Mouse (Mus musculus) MEL (cell line): ENCODE measurements around the gene Ncoa6. TPM values are rescaled to one million over a fixed set of nuclear protein-coding genes. Genes with fewer than 3 reads are reported as not detected.

ENCODE experiments used
- DNase-seq: peaks from one replicate; pipeline ENCODE4 v3.0.0; 2011; ENCODE audit warnings: low read depth, low spot score
- H3K27ac ChIP-seq: 2 replicates; pipeline ENCODE4 v1.5.1; 2012; ENCODE audit warnings: low read depth, mild to moderate bottlenecking, control low read depth, low read length, moderate library complexity; ENCODE audit not compliant: control insufficient read depth
- H3K27me3 ChIP-seq, 2 experiments: fragments of 150-350 bp in 1 of 2; sonication (generic) in 1 of 2; 2 replicates each; pipeline ENCODE4 v1.6.1; 2012; ENCODE audit warnings: low read length in 2 of 2, mild to moderate bottlenecking in 2 of 2, improper control_type of control experiment in 1 of 2, moderate library complexity in 1 of 2; ENCODE audit not compliant: insufficient read depth in 2 of 2, control insufficient read depth in 1 of 2
- H3K36me3 ChIP-seq, 2 experiments: 2 replicates each; pipeline ENCODE4 v1.6.1; 2012 to 2014; ENCODE audit warnings: low read length in 2 of 2, improper control_type of control experiment in 1 of 2, inconsistent platforms in 1 of 2, mild to moderate bottlenecking in 1 of 2; ENCODE audit not compliant: insufficient read depth in 2 of 2, control insufficient read depth in 1 of 2
- H3K4me1 ChIP-seq, 2 experiments: fragments of 150-350 bp in 1 of 2; sonication (generic) in 1 of 2; 2 replicates each; pipeline ENCODE4 v1.6.1; 2012; ENCODE audit warnings: low read length in 2 of 2, improper control_type of control experiment in 1 of 2, mild to moderate bottlenecking in 1 of 2; ENCODE audit not compliant: insufficient read depth in 2 of 2, control insufficient read depth in 1 of 2
- H3K4me3 ChIP-seq, 2 experiments: fragments of 150-350 bp in 1 of 2; sonication (generic) in 1 of 2; 2 replicates each; pipeline ENCODE4 v1.5.1; 2012; ENCODE audit warnings: low read depth in 2 of 2, low read length in 2 of 2, mild to moderate bottlenecking in 2 of 2, moderate library complexity in 2 of 2, control low read depth in 1 of 2, improper control_type of control experiment in 1 of 2; ENCODE audit not compliant: control insufficient read depth in 1 of 2, insufficient read depth in 1 of 2
- H3K79me2 ChIP-seq: 2 replicates; pipeline ENCODE4 v1.6.1; 2012; ENCODE audit warnings: mild to moderate bottlenecking, low read length, moderate library complexity; ENCODE audit not compliant: control insufficient read depth, poor library complexity, insufficient read depth
- H3K9ac ChIP-seq: 2 replicates; pipeline ENCODE4 v1.6.1; 2012; ENCODE audit warnings: low read depth, mild to moderate bottlenecking, control low read depth, low read length, moderate library complexity; ENCODE audit not compliant: control insufficient read depth, poor library complexity, severe bottlenecking
- H3K9me3 ChIP-seq: fragments of 150-350 bp; sonication (generic); replicated peaks from 2 replicates; pipeline ENCODE4 v1.6.1; 2012; ENCODE audit warnings: mild to moderate bottlenecking, low read length, improper control_type of control experiment, moderate library complexity; ENCODE audit not compliant: insufficient read depth
- CHD1 ChIP-seq: IDR thresholded peaks from 2 replicates; pipeline ENCODE4 v1.6.1; 2012; ENCODE audit warnings: low read depth, mild to moderate bottlenecking, inconsistent platforms, low read length, improper control_type of control experiment
- CHD2 ChIP-seq: IDR thresholded peaks from 2 replicates; pipeline ENCODE4 v1.6.1; 2011; ENCODE audit warnings: low read length, improper control_type of control experiment
- CTCF ChIP-seq, 3 experiments: IDR thresholded peaks in 2 of 3; conservative IDR thresholded peaks in 1 of 3; 2 replicates each; pipeline ENCODE4 v1.5.1; 2011 to 2012; ENCODE audit warnings: low read length in 3 of 3, low read depth in 2 of 3, mild to moderate bottlenecking in 2 of 3, improper control_type of control experiment in 1 of 3, inconsistent platforms in 1 of 3, mixed read lengths in 1 of 3, moderate library complexity in 1 of 3; ENCODE audit not compliant: control insufficient read depth in 1 of 3, insufficient read depth in 1 of 3, poor library complexity in 1 of 3, severe bottlenecking in 1 of 3
- EP300 ChIP-seq, 2 experiments: IDR thresholded peaks; 2 replicates each; pipeline ENCODE4 v1.6.1; 2011; ENCODE audit warnings: improper control_type of control experiment in 2 of 2, low read length in 2 of 2, low read depth in 1 of 2, mild to moderate bottlenecking in 1 of 2
- ETS1 ChIP-seq: IDR thresholded peaks from 2 replicates; pipeline ENCODE4 v1.6.1; 2012; ENCODE audit warnings: low read depth, mild to moderate bottlenecking, inconsistent platforms, low read length, improper control_type of control experiment, moderate library complexity
- HCFC1 ChIP-seq: IDR thresholded peaks from 2 replicates; pipeline ENCODE4 v1.6.1; 2012; ENCODE audit warnings: low read depth, mild to moderate bottlenecking, inconsistent platforms, low read length, improper control_type of control experiment, moderate library complexity
- KAT2A ChIP-seq: conservative IDR thresholded peaks from 2 replicates; pipeline ENCODE4 v1.6.1; 2012; ENCODE audit warnings: low read depth, low read length, improper control_type of control experiment, inconsistent platforms
- MAX ChIP-seq: IDR thresholded peaks from 2 replicates; pipeline ENCODE4 v1.6.1; 2011; ENCODE audit warnings: low read length, improper control_type of control experiment
- MEF2A ChIP-seq: IDR thresholded peaks from 2 replicates; pipeline ENCODE4 v1.6.1; 2014; ENCODE audit warnings: low read depth, mild to moderate bottlenecking, inconsistent platforms, low read length, improper control_type of control experiment; ENCODE audit not compliant: poor library complexity, insufficient replicate concordance, severe bottlenecking; ENCODE audit errors: extremely low read depth
- MXI1 ChIP-seq: IDR thresholded peaks from 2 replicates; pipeline ENCODE4 v1.6.1; 2011; ENCODE audit warnings: mild to moderate bottlenecking, low read depth, low read length, improper control_type of control experiment
- MYC ChIP-seq: IDR thresholded peaks from 2 replicates; pipeline ENCODE4 v1.6.1; 2011; ENCODE audit warnings: low read depth, mild to moderate bottlenecking, low read length, improper control_type of control experiment, moderate library complexity
- POLR2AphosphoS2 ChIP-seq: IDR thresholded peaks from 2 replicates; pipeline ENCODE4 v1.6.1; 2011; ENCODE audit warnings: low read length, improper control_type of control experiment
- POLR2AphosphoS5 ChIP-seq: IDR thresholded peaks from 2 replicates; pipeline ENCODE4 v1.6.1; 2012; ENCODE audit warnings: low read depth, borderline replicate concordance, mild to moderate bottlenecking, inconsistent platforms, low read length, moderate library complexity, mixed read lengths
- TAL1 ChIP-seq: IDR thresholded peaks from 2 replicates; pipeline ENCODE4 v1.6.1; 2012; ENCODE audit warnings: mild to moderate bottlenecking, inconsistent platforms, low read length, moderate library complexity, mixed read lengths
- TBP ChIP-seq: IDR thresholded peaks from 2 replicates; pipeline ENCODE4 v1.8.0; 2011; ENCODE audit warnings: low read depth, low read length, improper control_type of control experiment
- TCF12 ChIP-seq: IDR thresholded peaks from 2 replicates; pipeline ENCODE4 v1.6.1; 2014; ENCODE audit warnings: low read depth, mild to moderate bottlenecking, inconsistent platforms, low read length, improper control_type of control experiment, moderate library complexity
- UBTF ChIP-seq: IDR thresholded peaks from 2 replicates; pipeline ENCODE4 v1.6.1; 2012; ENCODE audit warnings: low read depth, mild to moderate bottlenecking, inconsistent platforms, low read length, improper control_type of control experiment, moderate library complexity, borderline replicate concordance; ENCODE audit not compliant: insufficient read depth
- ZC3H11A ChIP-seq: IDR thresholded peaks from 2 replicates; pipeline ENCODE4 v1.6.1; 2012; ENCODE audit warnings: low read depth, mild to moderate bottlenecking, inconsistent platforms, low read length, improper control_type of control experiment
- ZKSCAN1 ChIP-seq: IDR thresholded peaks from 2 replicates; pipeline ENCODE4 v1.6.1; 2012; ENCODE audit warnings: low read depth, mild to moderate bottlenecking, inconsistent platforms, low read length, improper control_type of control experiment, moderate library complexity
- polyA plus RNA-seq, 2 experiments: library from polyadenylated mRNA; stranded (reverse) in 1 of 2; unstranded in 1 of 2; fragments of >175 nt in 1 of 2; fragments of >200 nt in 1 of 2; gene quantifications; 2 replicates each; pipeline versions ENCODE4 v1.2.1 to v1.2.4; 2012; ENCODE audit warnings: low replicate concordance in 2 of 2, low read depth in 1 of 2; ENCODE audit not compliant: insufficient read length in 2 of 2, insufficient read depth in 1 of 2, missing spikeins in 1 of 2
- total RNA-seq: library from RNA; depleted of rRNA; stranded (reverse); fragments of 300-350 nt; gene quantifications from 2 replicates; pipeline ENCODE4 v1.2.3, GENCODE M21; 2012

The Ncoa6 gene
- total and polyA plus RNA-seq, 3 experiments: 4.0 to 29.7 TPM; not detected in 1

DNA sequence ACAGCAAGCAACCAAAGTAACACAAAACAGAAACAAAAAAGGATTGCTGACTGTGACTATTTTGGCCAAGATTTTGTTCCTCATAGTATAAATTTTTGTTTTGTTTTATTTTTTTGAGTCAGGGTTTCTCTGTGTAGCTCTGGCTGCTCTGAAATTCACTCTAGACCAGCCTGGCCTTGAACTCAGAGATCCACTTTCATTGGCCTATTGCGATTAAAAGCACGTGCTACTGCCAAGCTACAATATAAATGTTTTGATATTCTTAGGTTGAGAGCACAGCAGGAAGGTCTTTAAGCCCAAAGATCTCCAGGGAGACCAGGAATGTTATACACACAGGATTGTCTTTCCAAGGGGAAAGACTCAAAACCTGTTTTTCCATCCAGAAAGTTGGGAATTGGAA, 30.2 kb downstream of the Ncoa6 start:
- TF ChIP-seq HCFC1 (no peak), ZKSCAN1 (no peak), POLR2AphosphoS5 (no peak), MEF2A (no peak), EP300 (IDR thresholded peaks at IDR 0.05; ENCODE audit: low read depth in 1 of 2, low read length in 2 of 2) (no peak), KAT2A (no peak)
- Histone ChIP-seq H3K36me3 (no peaks in the 10 kb centered on the region; a peak in 1 of 4 replicates), H3K79me2 (no peaks in the 10 kb centered on the region), H3K27me3 (no peaks in the 10 kb centered on the region), H3K9me3 (no peaks in the 10 kb centered on the region), H3K9ac (no peak overlapping the region), H3K27ac (no peak overlapping the region), H3K4me1 (no peaks in the 10 kb centered on the region), H3K4me3 (no peak overlapping the region)
- no peak for DNase-seq

- H3K4me3 ChIP-seq: no peak overlapping the region
- no peak for TF ChIP-seq UBTF
- TF ChIP-seq POLR2AphosphoS5: no peak
- no peak for TF ChIP-seq CHD2
- no peak for TF ChIP-seq MEF2A
- no peak for TF ChIP-seq TBP
- TF ChIP-seq CHD1: no peak
- TF ChIP-seq CTCF (IDR thresholded peaks at IDR 0.05 in 2 of 3, conservative IDR thresholded peaks at IDR 0.05 in 1 of 3; ENCODE audit: control insufficient read depth in 1 of 3, insufficient read depth in 1 of 3, low read depth in 2 of 3, low read length in 3 of 3, poor library complexity in 1 of 3, severe bottlenecking in 1 of 3): no peak
- no peak for TF ChIP-seq POLR2AphosphoS2
- no peak for TF ChIP-seq ETS1
- no peak for TF ChIP-seq MYC
- no peak for TF ChIP-seq TCF12
- no peak for TF ChIP-seq MAX
- TF ChIP-seq ZKSCAN1: no peak
- TF ChIP-seq HCFC1: no peak
- TF ChIP-seq ZC3H11A: no peak
- no peak for TF ChIP-seq MXI1
- no peak for TF ChIP-seq KAT2A
- TF ChIP-seq TAL1: no peak
- no peak for DNase-seq
- H3K9ac ChIP-seq: no peak overlapping the region
- no peak overlapping the region for H3K27ac ChIP-seq
- no peaks in the 10 kb centered on the region; a peak in 1 of 4 replicates for H3K36me3 ChIP-seq
- no peaks in the 10 kb centered on the region for H3K79me2 ChIP-seq
- no peaks in the 10 kb centered on the region for H3K27me3 ChIP-seq
- H3K9me3 ChIP-seq: no peaks in the 10 kb centered on the region
- H3K4me1 ChIP-seq: no peaks in the 10 kb centered on the region
These were observed 30.8 kb downstream of the Ncoa6 start for GRCm38 (mm10) chr2:155442916-155443315.
